Mouse (Mus musculus): ENCODE results near the gene Eef1g.

DNA sequence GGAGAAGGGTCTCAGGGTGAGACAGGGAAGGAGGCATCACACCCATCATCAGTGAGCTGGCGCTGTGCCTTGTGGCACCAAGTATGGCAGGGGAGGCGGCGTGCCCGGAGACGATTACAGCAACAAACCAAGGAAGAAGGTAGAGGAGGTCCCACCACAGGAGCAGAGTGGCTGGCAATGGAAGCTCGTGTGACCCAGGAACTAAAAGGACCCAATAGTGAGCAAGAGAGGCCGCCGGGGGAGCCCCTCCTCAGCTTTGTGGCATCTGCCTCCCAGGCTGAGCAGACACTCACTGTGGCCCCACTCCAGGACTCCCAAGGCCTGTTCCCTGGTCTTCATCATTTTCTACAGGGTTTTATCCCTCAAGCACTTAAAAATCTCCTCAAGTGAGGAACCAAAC lies 1.1 kb upstream of the Eef1g start:
- peak; percentile 4; the same call in 1 of the 2 replicates for TF ChIP-seq CTCF (IDR thresholded peaks at IDR 0.05; ENCODE audit: low read depth)
- TF ChIP-seq EP300 (optimal IDR thresholded peaks at IDR 0.05) = no peak
